Mouse (Mus musculus) cerebellum, postnatal 14 days (tissue): ENCODE measurements around the gene Mup3.
A peak's percentile ranks its signal among the peaks of the same experiment; 100 is the strongest.
"Not testable (repeated sequence)": the region's sequence is repeated elsewhere in the genome, so short reads cannot be mapped to it uniquely, and the experiment has no call there.

Experiments used
- DNase-seq, 2 experiments: peaks; one replicate each; pipeline ENCODE4 v3.0.0; 2021; ENCODE audit warnings: mixed read lengths in 2 of 2

Mup3 gene

GRCm38 (mm10) chr4:62087241-62087640 lies at the start of gene Mup3:
TSS of gene Mup3 (minus strand) at chr4:62087342.
- no peak for DNase-seq

DNA sequence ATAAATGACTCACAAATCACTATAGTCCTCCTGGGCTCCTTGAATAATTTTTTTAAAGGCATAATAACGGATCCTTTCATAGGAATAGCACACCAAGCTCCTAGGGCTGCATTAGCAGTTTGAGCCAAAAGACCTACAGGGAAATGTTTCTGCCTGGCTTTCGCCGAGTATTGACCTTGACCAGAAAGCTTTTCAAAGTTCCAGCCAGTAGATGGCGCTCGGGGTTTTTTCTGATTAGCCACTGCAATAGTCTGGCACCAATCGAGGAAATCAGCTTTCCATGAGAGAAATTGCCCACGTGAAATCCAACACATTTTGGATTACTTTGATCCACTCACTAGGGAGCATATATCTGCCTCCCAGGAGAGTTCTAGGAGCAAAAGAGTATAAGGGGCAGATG lies 46.6 kb upstream of the Mup3 start:
- DNase-seq = peak; percentile 78 to 85

- peak; percentile 27 to 55 for DNase-seq
Measured at GRCm38 (mm10) chr4:62103366-62103765, 16.2 kb upstream of the Mup3 start.

DNA sequence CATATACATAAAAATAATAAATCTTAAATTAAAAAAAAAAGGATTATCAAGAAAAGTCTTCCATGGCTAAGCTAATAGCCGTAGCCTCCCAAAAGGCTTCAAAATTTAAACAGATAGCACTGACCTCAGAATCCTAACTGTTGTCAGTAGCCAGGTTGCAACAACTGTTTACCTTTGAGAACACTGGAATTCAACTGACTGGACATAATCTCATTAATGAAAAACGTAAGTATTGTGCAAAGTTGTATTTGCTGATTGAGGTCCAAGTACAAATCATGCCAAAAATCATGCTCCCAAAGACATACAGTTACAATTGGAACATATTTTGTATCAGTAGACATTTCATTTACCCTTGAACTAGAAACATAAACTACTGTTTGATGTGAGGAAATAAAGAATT lies 811 bp upstream of the Mup3 start:
- DNase-seq = no peak

GRCm38 (mm10) chr4:62082755-62083154 lies 4.4 kb downstream of the Mup3 start:
- DNase-seq = no peak

DNA sequence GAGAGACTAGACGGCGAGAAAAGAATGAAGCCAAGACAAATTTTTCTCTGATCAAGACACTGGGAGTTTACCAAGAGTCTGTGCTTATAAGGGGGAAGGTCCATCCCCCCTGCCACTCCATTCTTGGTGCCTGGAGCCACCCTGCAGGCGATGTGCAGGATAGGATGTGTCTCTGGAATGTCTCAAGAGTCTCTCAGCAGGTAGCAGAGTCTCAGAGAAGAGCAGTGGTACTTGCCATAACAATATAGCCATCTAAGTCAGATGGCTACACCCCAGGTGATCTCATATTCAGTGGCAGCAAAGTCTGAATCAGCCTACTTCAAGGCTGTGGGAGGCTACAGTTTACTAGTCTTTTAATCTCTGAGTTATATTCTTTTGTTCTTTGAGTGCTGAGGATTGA lies 12.0 kb downstream of the Mup3 start:
- DNase-seq = no peak

DNA sequence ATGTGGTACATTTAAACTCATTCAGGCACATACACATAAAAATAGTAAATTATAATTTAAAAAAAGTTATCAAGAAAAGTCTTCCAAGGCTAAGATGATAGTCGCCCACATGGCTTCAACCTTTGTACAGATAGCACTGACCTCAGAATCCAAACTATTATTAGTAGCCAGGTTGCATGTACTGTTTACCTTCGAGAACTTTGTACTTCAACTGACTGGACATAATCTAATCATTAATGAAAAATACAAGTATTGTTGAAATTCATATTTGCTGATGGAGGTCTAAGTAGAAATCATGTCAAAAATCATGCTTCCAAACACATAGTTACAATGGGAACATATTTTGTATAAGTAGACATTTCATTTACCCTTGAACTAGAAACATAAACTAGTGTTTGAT lies 32.4 kb downstream of the Mup3 start:
- DNase-seq = not testable (repeated sequence)

GRCm38 (mm10) chr4:62054058-62054457 lies 33.1 kb downstream of the Mup3 start, which contains the start of gene Mup20:
TSS of gene Mup20 (minus strand) at chr4:62054158.
- not testable (repeated sequence) for DNase-seq
